ENCODE assay signal across 8 mouse cellular contexts in genomic region chr1:156204656-156205131, GRCm38 (mm10). TPM values are rescaled to one million over a fixed set of nuclear protein-coding genes. Genes with fewer than 3 reads are reported as not detected.
DNase-seq lines count a peak whose midpoint lies in the region; ATAC-seq lines count a peak whose summit lies in the region.

Fam163a (minus strand) TSS chr1:156205026.

- no peak for DNase-seq in heart, adult 11 months
- DNase-seq in adrenal gland, adult 2 months: peak; percentile 31
- peak; percentile 42 for DNase-seq in kidney, postnatal 14 days
- DNase-seq in gastrocnemius, postnatal 14 days: no peak
- no peak for DNase-seq in spleen, postnatal 10 days (ENCODE audit: low spot score in 2 of 2)

- H3K4me3 ChIP-seq in heart, embryonic 11.5 days (ENCODE audit: low read depth, low read length): peak within 1 kb of the TSS; percentile 55
- peak within 1 kb of the TSS; percentile 43 for H3K4me3 ChIP-seq in forebrain, embryonic 15.5 days
- peak within 1 kb of the TSS; percentile 50 for H3K4me3 ChIP-seq in midbrain, embryonic 15.5 days

- H3K36me3 ChIP-seq in heart, embryonic 11.5 days (ENCODE audit: control insufficient read depth, insufficient read depth, low read length): no peaks in the 10 kb centered on the region
- no peaks in the 10 kb centered on the region for H3K36me3 ChIP-seq in forebrain, embryonic 15.5 days
- no peaks in the 10 kb centered on the region for H3K36me3 ChIP-seq in midbrain, embryonic 15.5 days (replicated peaks)

- peak within 1 kb of the TSS; percentile 92 for H3K4me2 ChIP-seq in heart, embryonic 11.5 days
- peak within 1 kb of the TSS; percentile 68 for H3K4me2 ChIP-seq in forebrain, embryonic 15.5 days (replicated peaks)
- H3K4me2 ChIP-seq in midbrain, embryonic 15.5 days: peak within 1 kb of the TSS; percentile 89

- no peak within 1 kb of the TSS for H3K27ac ChIP-seq in heart, embryonic 11.5 days (ENCODE audit: low read depth, low read length)
- no peak within 1 kb of the TSS for H3K27ac ChIP-seq in forebrain, embryonic 15.5 days (replicated peaks)
- peak within 1 kb of the TSS; percentile 42; the same call in 1 of the 2 replicates for H3K27ac ChIP-seq in midbrain, embryonic 15.5 days

- peak; percentile 20; the same call in 1 of the 2 replicates for ATAC-seq in heart, embryonic 11.5 days (replicated peaks; ENCODE audit: insufficient number of reproducible peaks, low FRiP score, low TSS enrichment)
- ATAC-seq in forebrain, embryonic 15.5 days (replicated peaks): peak; percentile 83
- peak; percentile 84 for ATAC-seq in midbrain, embryonic 15.5 days (replicated peaks)

- intact Hi-C loops in gastrocnemius, postnatal 14 days (cut with DNase I; ENCODE audit: low total_unique reads): no loop called here

- peak within 1 kb of the TSS; percentile 68 for H3K9ac ChIP-seq in heart, embryonic 11.5 days (ENCODE audit: low read depth, low read length)
- peak within 1 kb of the TSS; percentile 42 for H3K9ac ChIP-seq in forebrain, embryonic 15.5 days (replicated peaks)
- peak within 1 kb of the TSS; percentile 53 for H3K9ac ChIP-seq in midbrain, embryonic 15.5 days

- H3K27me3 ChIP-seq in heart, embryonic 11.5 days (ENCODE audit: control insufficient read depth, insufficient read depth, low read length): peaks cover 38% of the 10 kb centered on the region
- H3K27me3 ChIP-seq in forebrain, embryonic 15.5 days: peaks cover 47% of the 10 kb centered on the region
- H3K27me3 ChIP-seq in midbrain, embryonic 15.5 days (replicated peaks): peaks cover 5% of the 10 kb centered on the region; the same call in 1 of the 2 replicates

- H3K4me1 ChIP-seq in heart, embryonic 11.5 days (ENCODE audit: control insufficient read depth, insufficient read depth, low read length): peaks cover 17% of the 10 kb centered on the region; the same call in 1 of the 2 replicates
- peaks cover 12% of the 10 kb centered on the region for H3K4me1 ChIP-seq in forebrain, embryonic 15.5 days
- H3K4me1 ChIP-seq in midbrain, embryonic 15.5 days: peaks cover 22% of the 10 kb centered on the region

- no peaks in the 10 kb centered on the region for H3K9me3 ChIP-seq in heart, embryonic 11.5 days (replicated peaks; ENCODE audit: control insufficient read depth, low read length)
- no peaks in the 10 kb centered on the region for H3K9me3 ChIP-seq in forebrain, embryonic 15.5 days
- no peaks in the 10 kb centered on the region for H3K9me3 ChIP-seq in midbrain, embryonic 15.5 days

- WGBS in heart, embryonic 11.5 days (ENCODE audit: insufficient replicate concordance): under 1% methylated on average over 37 of the region's 44 CpGs
- WGBS in forebrain, embryonic 15.5 days: under 1% methylated on average over 44 of the region's 44 CpGs
- under 1% methylated on average over 35 of the region's 44 CpGs for WGBS in midbrain, embryonic 15.5 days

RNA-seq across cellular contexts. Expression of gene Fam163a, which starts in this region (rescaled TPM):
- polyA plus RNA-seq in heart, embryonic 11.5 days (2014; fragmentation: Nextera tagmentation; extraction: Ambion mirVana): 2.0 and 2.9 TPM in 2 replicates
- 10 to 100 TPM in 1 of 2 experiments, 1 to 10 TPM in 1; 9.1 to 15.7 TPM for total RNA-seq in adrenal gland, adult 2 months (2021)
- polyA plus RNA-seq in adrenal gland, adult 2 months (2012; rRNA removed): 4.3 and 4.9 TPM in 2 replicates
- 2.4 and 3.0 TPM in 2 replicates for polyA plus RNA-seq in forebrain, embryonic 15.5 days (2015; fragmentation: Nextera tagmentation; extraction: Ambion mirVana)
- polyA plus RNA-seq in midbrain, embryonic 15.5 days (2015; fragmentation: Nextera tagmentation; extraction: Ambion mirVana): 6.5 and 7.5 TPM in 2 replicates
- not detected for total RNA-seq in gastrocnemius, postnatal 14 days (2021)

Comparison
In these comparisons a context has a peak if more than half of its experiments do, and no peak if none do; other contexts are left out.
1. RNA of gene Fam163a (total RNA-seq): 9.1 to 15.7 TPM in adrenal gland, adult 2 months; not detected in gastrocnemius, postnatal 14 days; every median in the first group is over 4 times any median in the second.
2. ATAC-seq: peak in every context shown above with its lines; median percentile 84 in midbrain, embryonic 15.5 days; 83 in forebrain, embryonic 15.5 days; 20 in heart, embryonic 11.5 days.
3. DNase-seq: peak in adrenal gland, adult 2 months (single experiment) and kidney, postnatal 14 days (single experiment); none in heart, adult 11 months (single experiment), gastrocnemius, postnatal 14 days (single experiment) and spleen, postnatal 10 days (0 of 2).
4. Peak in every context shown above with its lines, with median percentiles within 50 percentile points of each other: H3K4me2 ChIP-seq, H3K4me3 ChIP-seq and H3K9ac ChIP-seq.